Mouse (Mus musculus): Measurements from ENCODE around the gene Baiap3. TPM values are rescaled to one million over a fixed set of nuclear protein-coding genes. Genes with fewer than 3 reads are reported as not detected.

Baiap3 gene
- total RNA-seq, 2 experiments from 2014 or later: 7.6 to 11.9 TPM

GRCm38 (mm10) chr17:25218967-25219366 is 37.2 kb downstream of the Baiap3 start:
- no peak for ATAC-seq (replicated peaks; ENCODE audit: poor library complexity, severe bottlenecking)

- ATAC-seq (replicated peaks; ENCODE audit: poor library complexity, severe bottlenecking): no peak
These were observed 40.7 kb downstream of the Baiap3 start for GRCm38 (mm10) chr17:25215431-25215830.

DNA sequence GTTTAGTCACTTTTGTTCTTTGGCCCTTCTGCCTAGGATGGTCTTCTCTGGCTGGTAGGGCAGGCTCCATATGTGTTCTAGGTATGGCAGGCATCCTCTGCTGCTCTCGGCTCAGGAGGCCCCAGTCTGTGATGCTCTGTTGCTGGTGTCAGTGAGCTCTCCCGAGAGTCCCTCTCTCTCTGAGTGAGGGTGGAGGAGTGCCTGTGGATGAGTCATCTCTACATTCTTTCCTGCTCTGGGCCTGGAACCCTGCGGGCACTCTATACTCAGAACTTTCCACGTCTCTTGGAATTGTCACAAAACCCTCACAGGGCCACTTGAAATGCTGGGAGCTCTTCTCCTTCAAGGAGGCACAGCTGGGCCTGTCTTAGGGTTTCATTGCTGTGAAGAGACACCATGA is 44.5 kb downstream of the Baiap3 start:
- no peak for ATAC-seq (replicated peaks; ENCODE audit: poor library complexity, severe bottlenecking)

DNA sequence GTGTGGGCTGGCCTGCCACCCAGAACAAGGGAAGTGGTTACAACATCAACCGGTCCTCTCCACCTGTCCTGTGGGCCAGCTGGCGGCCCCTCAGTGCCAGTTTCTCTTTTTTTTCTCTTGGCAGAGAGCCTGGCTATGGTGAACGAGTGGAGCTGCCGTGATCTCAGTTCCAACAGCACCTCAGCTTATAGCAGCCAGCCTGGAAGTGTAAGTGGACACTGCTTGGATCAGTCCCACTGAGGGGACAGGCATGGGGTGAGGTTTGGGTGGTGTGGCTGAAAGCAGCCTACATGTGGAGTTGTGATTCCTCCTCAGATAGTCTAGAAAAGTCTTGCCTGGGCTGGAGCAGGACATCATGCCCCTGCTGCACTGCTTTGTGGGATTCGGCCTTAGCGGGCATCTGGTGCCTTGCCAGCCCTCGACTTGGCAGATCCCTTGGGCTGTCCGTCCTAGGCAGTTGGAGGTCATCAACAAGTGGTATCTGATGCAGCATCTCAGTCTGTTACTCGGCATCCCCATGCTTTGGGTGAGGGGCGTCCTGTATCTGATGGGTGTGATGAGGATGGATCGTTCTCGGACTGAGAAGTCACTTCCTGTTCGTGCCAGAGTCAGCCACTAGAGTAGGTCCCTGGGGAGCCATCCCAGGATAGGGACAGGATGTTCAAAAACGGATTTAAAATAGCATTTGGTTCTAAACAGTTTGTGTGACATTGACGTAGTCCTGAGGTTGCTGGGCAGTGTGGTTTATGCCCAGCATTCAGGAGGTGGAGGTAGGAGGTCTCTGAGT is 45.3 kb downstream of the Baiap3 start:
- ATAC-seq (replicated peaks; ENCODE audit: poor library complexity, severe bottlenecking): peak; percentile 81

DNA sequence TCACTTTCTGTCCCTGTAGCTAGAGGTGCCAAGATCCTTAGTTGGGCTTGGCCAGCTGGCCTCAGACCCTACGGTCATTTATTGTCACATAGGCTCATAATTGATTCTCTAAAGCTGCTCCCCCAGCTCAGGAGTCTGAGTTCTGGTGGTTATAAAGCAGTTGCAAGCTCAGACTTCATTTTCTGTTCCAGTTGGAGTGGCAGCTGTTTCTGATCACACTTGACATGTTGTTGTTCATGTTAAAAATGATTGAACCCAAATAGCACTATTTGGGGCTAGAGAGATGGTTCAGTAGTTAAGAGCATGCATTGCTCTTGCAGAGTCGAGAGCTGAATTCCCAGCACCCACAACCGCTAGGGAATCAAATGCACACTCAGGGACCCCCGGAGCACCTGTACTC is 46.2 kb downstream of the Baiap3 start:
- ATAC-seq (replicated peaks; ENCODE audit: poor library complexity, severe bottlenecking): no peak

GRCm38 (mm10) chr17:25202401-25202800 is 53.8 kb downstream of the Baiap3 start:
- no peak for ATAC-seq (replicated peaks; ENCODE audit: poor library complexity, severe bottlenecking)

Other genes with a start within 250 kb of the Baiap3 start
- 27.3 and 27.6 TPM in 2 replicates for gene Cramp1l, start 240.6 kb downstream of the Baiap3 start, total RNA-seq (2014; fragmentation: Nextera tagmentation)
- 7.8 and 8.2 TPM in 2 replicates for gene Cramp1l, start 240.6 kb downstream of the Baiap3 start, total RNA-seq (2017)
- 12.3 and 22.1 TPM in 2 replicates for gene Ift140, start 240.3 kb downstream of the Baiap3 start, total RNA-seq (2014; fragmentation: Nextera tagmentation)
- 15.6 and 28.8 TPM in 2 replicates for gene Ift140, start 240.3 kb downstream of the Baiap3 start, total RNA-seq (2017)
- not detected in 2 replicates for gene Tmem204, start 172.8 kb downstream of the Baiap3 start, total RNA-seq (2014; fragmentation: Nextera tagmentation)
- gene Tmem204, start 172.8 kb downstream of the Baiap3 start, total RNA-seq (2017): not detected in 2 replicates
- gene Telo2, start 140.4 kb downstream of the Baiap3 start, total RNA-seq (2014; fragmentation: Nextera tagmentation): 49.8 and 55.9 TPM in 2 replicates
- gene Telo2, start 140.4 kb downstream of the Baiap3 start, total RNA-seq (2017): 21.8 and 37.3 TPM in 2 replicates
- not detected in 2 replicates for gene Ptx4, start 135.6 kb downstream of the Baiap3 start, total RNA-seq (2014; fragmentation: Nextera tagmentation)
- gene Ptx4, start 135.6 kb downstream of the Baiap3 start, total RNA-seq (2017): not detected in 2 replicates
- 12.1 and 18.9 TPM in 2 replicates for gene Clcn7, start 123.0 kb downstream of the Baiap3 start, total RNA-seq (2014; fragmentation: Nextera tagmentation)
- gene Clcn7, start 123.0 kb downstream of the Baiap3 start, total RNA-seq (2017): 11.3 and 12.6 TPM in 2 replicates
- gene Ccdc154, start 93.9 kb downstream of the Baiap3 start, total RNA-seq (2014; fragmentation: Nextera tagmentation): 0.49 TPM in 1 of 2 replicates, not detected in the other
- gene Ccdc154, start 93.9 kb downstream of the Baiap3 start, total RNA-seq (2017): 0.21 TPM in 1 of 2 replicates, not detected in the other
- not detected in 2 replicates for gene Gm38655, start 80.9 kb downstream of the Baiap3 start, total RNA-seq (2014; fragmentation: Nextera tagmentation)
- gene Gm38655, start 80.9 kb downstream of the Baiap3 start, total RNA-seq (2017): not detected in 2 replicates
- gene BC003965, start 71.8 kb downstream of the Baiap3 start, total RNA-seq (2014; fragmentation: Nextera tagmentation): 13.1 and 17.0 TPM in 2 replicates
- gene BC003965, start 71.8 kb downstream of the Baiap3 start, total RNA-seq (2017): 10.0 and 10.2 TPM in 2 replicates
- gene Unkl, start 68.0 kb downstream of the Baiap3 start, total RNA-seq (2014; fragmentation: Nextera tagmentation): 6.8 and 17.2 TPM in 2 replicates
- gene Unkl, start 68.0 kb downstream of the Baiap3 start, total RNA-seq (2017): 5.6 and 9.9 TPM in 2 replicates
- gene Gnptg, start 16.2 kb downstream of the Baiap3 start, total RNA-seq (2014; fragmentation: Nextera tagmentation): 10.9 and 19.2 TPM in 2 replicates
- 23.7 and 27.8 TPM in 2 replicates for gene Gnptg, start 16.2 kb downstream of the Baiap3 start, total RNA-seq (2017)
- gene Tsr3, start 16.2 kb downstream of the Baiap3 start, total RNA-seq (2014; fragmentation: Nextera tagmentation): 10.9 and 17.1 TPM in 2 replicates
- gene Tsr3, start 16.2 kb downstream of the Baiap3 start, total RNA-seq (2017): 23.6 and 27.8 TPM in 2 replicates
- gene Ube2i, start 18.3 kb upstream of the Baiap3 start, total RNA-seq (2014; fragmentation: Nextera tagmentation): 356 and 387 TPM in 2 replicates
- 268 and 276 TPM in 2 replicates for gene Ube2i, start 18.3 kb upstream of the Baiap3 start, total RNA-seq (2017)
- 2.4 and 94.9 TPM in 2 replicates for gene Prss34, start 42.0 kb upstream of the Baiap3 start, total RNA-seq (2014; fragmentation: Nextera tagmentation)
- 21.6 and 23.7 TPM in 2 replicates for gene Prss34, start 42.0 kb upstream of the Baiap3 start, total RNA-seq (2017)
- gene Prss28, start 52.3 kb upstream of the Baiap3 start, total RNA-seq (2014; fragmentation: Nextera tagmentation): not detected in 2 replicates
- not detected in 2 replicates for gene Prss28, start 52.3 kb upstream of the Baiap3 start, total RNA-seq (2017)
- gene Prss29, start 62.3 kb upstream of the Baiap3 start, total RNA-seq (2014; fragmentation: Nextera tagmentation): not detected in 2 replicates
- not detected in 2 replicates for gene Prss29, start 62.3 kb upstream of the Baiap3 start, total RNA-seq (2017)
- not detected in 2 replicates for gene Tpsab1, start 89.2 kb upstream of the Baiap3 start, total RNA-seq (2014; fragmentation: Nextera tagmentation)
- not detected in 2 replicates for gene Tpsab1, start 89.2 kb upstream of the Baiap3 start, total RNA-seq (2017)
- gene Tpsb2, start 109.9 kb upstream of the Baiap3 start, total RNA-seq (2014; fragmentation: Nextera tagmentation): not detected in 2 replicates
- not detected in 2 replicates for gene Tpsb2, start 109.9 kb upstream of the Baiap3 start, total RNA-seq (2017)
- gene Tpsg1, start 112.9 kb upstream of the Baiap3 start, total RNA-seq (2014; fragmentation: Nextera tagmentation): not detected in 2 replicates
- not detected in 2 replicates for gene Tpsg1, start 112.9 kb upstream of the Baiap3 start, total RNA-seq (2017)
- not detected in 2 replicates for gene Cacna1h, start 177.4 kb upstream of the Baiap3 start, total RNA-seq (2014; fragmentation: Nextera tagmentation)
- not detected in 2 replicates for gene Cacna1h, start 177.4 kb upstream of the Baiap3 start, total RNA-seq (2017)
- gene Tekt4, start 198.3 kb upstream of the Baiap3 start, total RNA-seq (2014; fragmentation: Nextera tagmentation): not detected in 2 replicates
- gene Tekt4, start 198.3 kb upstream of the Baiap3 start, total RNA-seq (2017): not detected in 2 replicates
- not detected in 2 replicates for gene Sstr5, start 240.9 kb upstream of the Baiap3 start, total RNA-seq (2014; fragmentation: Nextera tagmentation)
- gene Sstr5, start 240.9 kb upstream of the Baiap3 start, total RNA-seq (2017): not detected in 2 replicates